Mouse (Mus musculus) adrenal gland, postnatal 36 days (tissue): ENCODE measurements around the gene Patj. TPM values are rescaled to one million over a fixed set of nuclear protein-coding genes. Genes with fewer than 3 reads are reported as not detected.

Experiments used
- DNase-seq, 2 experiments: peaks; one replicate each; pipeline ENCODE4 v3.0.0; 2021; ENCODE audit warnings: mixed read lengths in 1 of 2
- total RNA-seq, 2 experiments: library from RNA; stranded (reverse); gene quantifications; 2 replicates each; pipeline ENCODE4 v1.2.3; 2021

Gene Patj
- total RNA-seq, 2 experiments from 2014 or later, result 4.8 to 5.0 TPM

- DNase-seq, result peak; percentile 8 to 57
Observed at GRCm38 (mm10) chr4:98509939-98510338, 114.4 kb downstream of the Patj start.

- peak; percentile 53 to 60 for DNase-seq
Observed at GRCm38 (mm10) chr4:98511296-98511695, 115.7 kb downstream of the Patj start.

DNA sequence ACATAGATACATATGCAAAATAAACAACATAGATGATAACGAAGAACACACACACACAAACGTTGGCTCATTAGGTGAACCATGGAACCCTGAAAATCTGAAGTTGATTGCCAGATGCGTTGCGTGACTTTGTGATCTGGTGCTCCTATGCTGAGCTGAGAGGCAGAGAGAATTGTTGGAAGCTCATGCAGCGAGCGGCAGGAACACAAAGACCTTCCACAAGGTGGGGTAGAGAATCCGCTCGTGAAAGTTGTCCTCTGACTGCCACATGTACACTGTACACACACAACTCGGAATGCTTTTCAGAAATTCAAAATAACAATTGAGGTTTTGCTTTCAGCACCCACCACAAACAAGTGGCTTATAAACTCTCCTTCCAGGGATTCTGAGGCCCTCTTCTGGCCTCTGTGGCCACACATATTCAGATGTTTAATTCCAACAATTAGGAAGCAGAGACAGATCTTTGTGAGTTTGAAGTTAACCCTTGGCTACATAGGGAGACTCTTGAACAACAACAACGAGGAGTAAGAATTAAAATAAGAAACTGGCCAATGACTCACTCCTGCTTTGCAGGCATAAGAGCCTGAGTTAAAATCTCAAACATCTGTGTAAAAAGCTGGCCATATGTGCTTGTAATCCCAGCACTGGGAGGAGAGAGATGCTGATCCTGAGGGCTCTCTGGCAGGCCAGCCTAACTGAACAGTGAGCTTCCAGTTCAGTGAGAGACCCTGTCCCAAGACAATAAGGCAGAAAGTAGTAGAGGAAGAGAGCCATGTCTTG lies 116.6 kb downstream of the Patj start:
- no peak for DNase-seq

GRCm38 (mm10) chr4:98520492-98520891 lies 124.9 kb downstream of the Patj start:
- no peak for DNase-seq

GRCm38 (mm10) chr4:98524525-98524924 lies 128.9 kb downstream of the Patj start:
- no peak for DNase-seq

DNA sequence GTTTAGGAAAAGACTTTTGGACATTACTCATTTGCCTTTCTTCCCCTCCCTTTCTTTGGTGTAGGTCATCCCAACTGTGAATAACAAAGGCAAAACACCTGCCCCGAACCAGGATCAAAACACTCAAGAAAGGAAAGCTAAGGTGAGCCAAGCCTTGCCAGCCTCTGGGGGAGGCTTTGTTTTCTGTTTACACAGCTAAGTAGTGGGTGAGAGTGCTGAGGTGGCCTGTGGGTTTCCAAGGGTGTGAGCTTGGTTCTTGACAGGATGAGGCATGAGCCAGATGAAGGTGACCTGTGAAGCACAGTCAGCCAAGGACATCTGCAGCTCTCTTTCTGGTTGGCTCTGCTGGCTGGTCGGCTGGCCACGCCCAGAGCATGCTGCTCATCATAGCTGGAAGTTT lies 139.9 kb downstream of the Patj start:
- no peak for DNase-seq

GRCm38 (mm10) chr4:98541591-98541990 lies 146.0 kb downstream of the Patj start:
- DNase-seq, result no peak

- DNase-seq, result no peak
Observed at GRCm38 (mm10) chr4:98543001-98543400, 147.4 kb downstream of the Patj start.

- DNase-seq, result no peak
Observed at GRCm38 (mm10) chr4:98545376-98545775, 149.8 kb downstream of the Patj start.

GRCm38 (mm10) chr4:98546456-98547176 lies 151.0 kb downstream of the Patj start:
- no peak for DNase-seq

- no peak for DNase-seq
Observed at GRCm38 (mm10) chr4:98549491-98549890, 153.9 kb downstream of the Patj start.

- no peak for DNase-seq
Observed at GRCm38 (mm10) chr4:98550116-98550515, 154.5 kb downstream of the Patj start.

DNA sequence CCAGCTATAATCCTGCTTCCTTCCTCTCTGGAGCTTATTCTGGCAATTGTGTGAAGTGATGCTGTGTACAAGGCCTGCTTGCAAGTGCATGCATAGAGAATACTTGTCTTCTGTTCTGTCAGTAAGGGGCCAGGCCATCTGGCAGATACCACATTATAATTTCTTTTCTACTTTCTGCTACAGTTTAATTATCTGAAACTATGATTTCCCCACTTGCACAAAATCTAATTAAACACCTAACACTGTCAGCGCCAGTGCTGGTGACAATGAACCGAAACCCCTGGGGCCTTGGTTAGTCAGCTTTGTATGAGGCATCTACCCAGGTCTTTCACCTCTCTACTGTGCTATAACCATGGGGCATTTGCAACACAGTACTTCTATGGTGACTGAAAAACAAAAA lies 160.1 kb downstream of the Patj start:
- no peak for DNase-seq

GRCm38 (mm10) chr4:98556449-98556848 lies 160.9 kb downstream of the Patj start:
- DNase-seq, result no peak

DNA sequence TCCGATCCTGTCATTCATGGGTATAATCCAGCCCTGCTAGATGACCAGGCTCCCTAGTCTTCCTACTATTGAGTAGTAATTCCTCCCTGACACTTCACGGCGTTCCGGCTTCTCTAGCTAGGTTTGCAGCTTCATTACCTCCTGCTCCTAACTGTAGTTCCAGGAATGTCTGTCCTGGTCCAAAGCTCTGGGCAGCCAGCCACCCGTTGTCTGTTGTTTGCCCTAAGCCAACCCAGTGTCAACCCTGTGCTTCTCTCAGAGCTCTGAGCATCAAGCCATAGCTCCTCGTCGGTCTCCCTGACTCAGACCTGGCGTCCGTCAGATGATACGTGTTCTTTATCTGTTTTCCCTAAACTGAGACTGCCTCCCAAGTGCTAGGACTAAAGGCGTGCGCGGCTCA lies 161.6 kb downstream of the Patj start:
- DNase-seq, result no peak

- DNase-seq, result no peak
Observed at GRCm38 (mm10) chr4:98560196-98560830, 164.7 kb downstream of the Patj start.

GRCm38 (mm10) chr4:98563082-98563481 lies 167.5 kb downstream of the Patj start:
- no peak for DNase-seq

DNA sequence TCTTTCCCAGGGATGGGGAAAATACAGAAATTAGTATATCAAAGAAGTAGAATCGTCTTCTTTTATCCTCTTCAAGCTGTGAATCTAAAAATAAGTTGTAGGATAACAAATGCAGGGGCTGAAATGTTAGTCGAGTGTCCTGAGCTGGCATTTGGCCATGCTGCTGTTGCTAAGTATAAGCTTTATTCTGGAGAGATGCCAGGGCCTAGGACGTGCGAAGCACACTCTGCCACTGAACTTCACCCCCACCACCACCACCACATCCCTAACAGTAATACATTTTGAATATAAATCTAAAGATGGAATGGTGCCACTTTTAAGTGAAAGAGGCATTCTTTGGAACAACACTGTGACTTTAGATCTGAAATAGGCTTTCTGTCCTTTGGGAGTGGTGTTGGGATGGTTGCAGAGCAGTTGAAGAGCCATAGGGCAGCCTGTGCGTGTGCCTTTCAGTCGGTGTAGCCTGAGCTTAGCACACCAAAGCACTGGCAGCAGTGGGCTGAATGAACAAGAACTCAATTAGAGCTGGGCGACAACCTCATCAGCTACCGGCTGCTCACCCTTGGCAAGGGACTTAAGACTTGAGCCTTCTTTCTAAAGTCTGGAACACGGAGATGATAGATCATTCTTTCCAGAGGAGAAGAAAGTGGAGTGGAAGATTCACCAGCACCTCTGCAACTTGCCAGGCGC lies 168.1 kb downstream of the Patj start:
- DNase-seq, result peak in 1 of 2 experiments; percentile 8

DNA sequence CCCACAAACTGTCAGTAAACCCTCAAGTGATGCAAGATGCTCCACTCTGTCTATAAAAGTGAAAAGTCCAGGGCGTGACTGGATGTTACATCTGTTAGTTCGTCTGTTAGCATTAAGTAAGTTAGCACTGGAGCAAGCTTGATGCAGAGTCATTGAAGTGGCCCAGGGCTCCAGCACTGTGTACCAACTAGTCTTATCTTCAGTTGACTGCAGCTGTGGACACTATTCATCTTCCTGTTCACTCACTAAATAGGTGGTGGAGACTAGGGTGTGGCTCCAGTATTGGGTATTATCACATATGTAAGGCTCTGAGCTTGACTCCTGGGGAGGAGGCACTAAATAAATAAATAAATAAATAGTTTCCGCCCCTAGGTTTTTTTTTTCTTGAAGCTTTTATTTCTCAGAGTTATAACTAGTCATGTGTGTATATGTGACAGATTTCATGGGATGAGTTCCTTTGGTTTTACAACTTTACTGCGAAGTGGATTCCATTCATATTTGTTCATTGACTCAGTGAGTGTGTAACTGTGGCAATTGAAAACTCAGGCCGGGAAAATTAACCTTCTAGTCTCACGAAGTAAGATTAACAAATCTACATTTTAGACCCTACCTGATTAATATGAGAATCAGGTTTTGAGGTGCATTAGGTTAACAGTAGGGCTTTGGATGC lies 168.7 kb downstream of the Patj start:
- DNase-seq, result no peak

GRCm38 (mm10) chr4:98566741-98567140 lies 171.2 kb downstream of the Patj start:
- no peak for DNase-seq

- DNase-seq, result no peak
Observed at GRCm38 (mm10) chr4:98567457-98567856, 171.9 kb downstream of the Patj start.

GRCm38 (mm10) chr4:98569904-98570303 lies 174.3 kb downstream of the Patj start:
- no peak for DNase-seq
